Mouse (Mus musculus) hindbrain, postnatal 0 days (tissue): ENCODE data around the gene Bin2. TPM values are rescaled to one million over a fixed set of nuclear protein-coding genes. Genes with fewer than 3 reads are reported as not detected.

Experiments
- ATAC-seq: fragments of 200-750 bp; cut with Nextera tagmentation; 2 replicates; pipeline ENCODE4 v1.8.0; 2017; ENCODE audit warnings: mild to moderate bottlenecking, moderate TSS enrichment, moderate library complexity
- DNase-seq: peaks from one replicate; pipeline ENCODE4 v3.0.0-alpha.2; 2015; ENCODE audit warnings: low spot score
- H3K27ac ChIP-seq: fragments of 300-500 bp; sonication (generic); 2 replicates; pipeline ENCODE4 v1.5.1; 2014; ENCODE audit warnings: mild to moderate bottlenecking
- H3K27me3 ChIP-seq: fragments of 300-500 bp; sonication (generic); 2 replicates; pipeline ENCODE4 v1.6.1; 2014; ENCODE audit warnings: low read length, mixed read lengths; ENCODE audit not compliant: insufficient read depth
- H3K36me3 ChIP-seq: fragments of 300-500 bp; sonication (generic); 2 replicates; pipeline ENCODE4 v1.6.1; 2014; ENCODE audit warnings: low read length, mixed read lengths; ENCODE audit not compliant: insufficient read depth
- H3K4me1 ChIP-seq: fragments of 300-500 bp; sonication (generic); 2 replicates; pipeline ENCODE4 v1.6.1; 2014; ENCODE audit warnings: antibody characterized with exemption, low read length, mixed read lengths; ENCODE audit not compliant: insufficient read depth
- H3K4me2 ChIP-seq: fragments of 300-500 bp; sonication (generic); 2 replicates; pipeline ENCODE4 v1.6.1; 2014; ENCODE audit warnings: low read depth, mild to moderate bottlenecking, low read length, moderate library complexity, mixed read lengths
- H3K4me3 ChIP-seq: fragments of 300-500 bp; sonication (generic); 2 replicates; pipeline ENCODE4 v1.5.1; 2014; ENCODE audit warnings: low read length
- H3K9ac ChIP-seq: fragments of 300-500 bp; sonication (generic); replicated peaks from 2 replicates; pipeline ENCODE4 v1.6.1; 2014; ENCODE audit warnings: mild to moderate bottlenecking, low read length, moderate library complexity, mixed read lengths
- H3K9me3 ChIP-seq: fragments of 300-500 bp; sonication (generic); 2 replicates; pipeline ENCODE4 v1.6.1; 2016; ENCODE audit warnings: low read length, mixed read lengths
- CTCF ChIP-seq: IDR thresholded peaks from 2 replicates; pipeline ENCODE4 v1.5.1; 2016; ENCODE audit warnings: antibody characterized with exemption, control low read depth, low read depth
- WGBS: fragments of 180-500 bp; shearing (Covaris S2); extraction: QIAGEN DNeasy Blood & Tissue Kit; methylation state at CpG from one replicate; pipeline ENCODE4 v1.1.7; 2014; 5-methylcytosine and 5-hydroxymethylcytosine counted together
- microRNA-seq, 2 experiments: library from miRNA; unstranded; fragments of <30 nt; microRNA quantifications; one replicate each; pipeline ENCODE4; 2016
- polyA plus RNA-seq: library from polyadenylated mRNA; unstranded; fragments of >200 nt; fragmentation: Nextera tagmentation; extraction: Ambion mirVana; gene quantifications from 2 replicates; pipeline ENCODE4 v1.2.1, GENCODE M21; 2015
- total RNA-seq: library from RNA; depleted of rRNA; stranded (reverse); fragments of >200 nt; gene quantifications from 2 replicates; pipeline ENCODE4 v1.2.3, GENCODE M21; 2014; rRNA removed

Gene Bin2
- total and polyA plus RNA-seq, 2 experiments from 2014 or later = 0.63 to 1.4 TPM

- no peaks in the 10 kb centered on the region for H3K27me3 ChIP-seq
- WGBS = 89% methylated on average over 6 of the region's 6 CpGs
- no peak overlapping the region for H3K27ac ChIP-seq
- H3K4me1 ChIP-seq = no peaks in the 10 kb centered on the region
- DNase-seq (no peak), ATAC-seq (no peak)
- peaks cover 6% of the 10 kb centered on the region for H3K36me3 ChIP-seq
- no peak overlapping the region for H3K4me3 ChIP-seq
- H3K9ac ChIP-seq = no peak overlapping the region
- H3K9me3 ChIP-seq = no peaks in the 10 kb centered on the region
- H3K4me2 ChIP-seq = no peak overlapping the region
- no peak for TF ChIP-seq CTCF
These were observed 76.5 kb downstream of the Bin2 start for GRCm38 (mm10) chr15:100592817-100593216.

Small RNA genes within 50 kb of the gene (microRNA-seq; reads per million reads assigned to microRNA genes)
- gene Mir6961 = 0 reads per million in 2 experiments

Other genes with a start within 250 kb of the Bin2 start
- gene Gm5475, start 247.4 kb downstream of the Bin2 start, total RNA-seq = not detected in 2 replicates
- gene Gm5475, start 247.4 kb downstream of the Bin2 start, polyA plus RNA-seq = 0.10 and 0.19 TPM in 2 replicates
- 25.1 and 40.1 TPM in 2 replicates for gene Slc11a2, start 244.5 kb downstream of the Bin2 start, total RNA-seq
- 14.5 and 18.5 TPM in 2 replicates for gene Slc11a2, start 244.5 kb downstream of the Bin2 start, polyA plus RNA-seq
- 79.5 and 88.6 TPM in 2 replicates for gene Letmd1, start 200.5 kb downstream of the Bin2 start, total RNA-seq
- gene Letmd1, start 200.5 kb downstream of the Bin2 start, polyA plus RNA-seq = 44.7 and 45.6 TPM in 2 replicates
- 50.2 and 53.9 TPM in 2 replicates for gene Csrnp2, start 174.1 kb downstream of the Bin2 start, total RNA-seq
- gene Csrnp2, start 174.1 kb downstream of the Bin2 start, polyA plus RNA-seq = 27.3 and 29.9 TPM in 2 replicates
- gene Tfcp2, start 117.5 kb downstream of the Bin2 start, total RNA-seq = 27.1 and 45.7 TPM in 2 replicates
- gene Tfcp2, start 117.5 kb downstream of the Bin2 start, polyA plus RNA-seq = 34.9 and 35.6 TPM in 2 replicates
- 84.1 and 85.2 TPM in 2 replicates for gene Pou6f1, start 69.6 kb downstream of the Bin2 start, total RNA-seq
- gene Pou6f1, start 69.6 kb downstream of the Bin2 start, polyA plus RNA-seq = 23.8 and 24.9 TPM in 2 replicates
- gene Dazap2, start 54.2 kb downstream of the Bin2 start, total RNA-seq = 108 and 141 TPM in 2 replicates
- gene Dazap2, start 54.2 kb downstream of the Bin2 start, polyA plus RNA-seq = 156 and 164 TPM in 2 replicates
- 2.7 and 5.8 TPM in 2 replicates for gene Smagp, start 32.6 kb downstream of the Bin2 start, total RNA-seq
- 3.3 and 4.3 TPM in 2 replicates for gene Smagp, start 32.6 kb downstream of the Bin2 start, polyA plus RNA-seq
- 1.8 and 4.7 TPM in 2 replicates for gene Cela1, start 18.4 kb upstream of the Bin2 start, total RNA-seq
- 2.4 and 3.1 TPM in 2 replicates for gene Cela1, start 18.4 kb upstream of the Bin2 start, polyA plus RNA-seq
- 0.25 and 0.37 TPM in 2 replicates for gene Galnt6, start 59.8 kb upstream of the Bin2 start, total RNA-seq
- gene Galnt6, start 59.8 kb upstream of the Bin2 start, polyA plus RNA-seq = 0.34 TPM in 2 replicates
- 25.4 and 33.9 TPM in 2 replicates for gene Slc4a8, start 92.2 kb upstream of the Bin2 start, total RNA-seq
- 29.8 and 30.7 TPM in 2 replicates for gene Slc4a8, start 92.2 kb upstream of the Bin2 start, polyA plus RNA-seq
- 40.1 and 45.7 TPM in 2 replicates for gene Scn8a, start 200.3 kb upstream of the Bin2 start, total RNA-seq
- gene Scn8a, start 200.3 kb upstream of the Bin2 start, polyA plus RNA-seq = 26.9 and 32.4 TPM in 2 replicates